In the genomic region with DNA sequence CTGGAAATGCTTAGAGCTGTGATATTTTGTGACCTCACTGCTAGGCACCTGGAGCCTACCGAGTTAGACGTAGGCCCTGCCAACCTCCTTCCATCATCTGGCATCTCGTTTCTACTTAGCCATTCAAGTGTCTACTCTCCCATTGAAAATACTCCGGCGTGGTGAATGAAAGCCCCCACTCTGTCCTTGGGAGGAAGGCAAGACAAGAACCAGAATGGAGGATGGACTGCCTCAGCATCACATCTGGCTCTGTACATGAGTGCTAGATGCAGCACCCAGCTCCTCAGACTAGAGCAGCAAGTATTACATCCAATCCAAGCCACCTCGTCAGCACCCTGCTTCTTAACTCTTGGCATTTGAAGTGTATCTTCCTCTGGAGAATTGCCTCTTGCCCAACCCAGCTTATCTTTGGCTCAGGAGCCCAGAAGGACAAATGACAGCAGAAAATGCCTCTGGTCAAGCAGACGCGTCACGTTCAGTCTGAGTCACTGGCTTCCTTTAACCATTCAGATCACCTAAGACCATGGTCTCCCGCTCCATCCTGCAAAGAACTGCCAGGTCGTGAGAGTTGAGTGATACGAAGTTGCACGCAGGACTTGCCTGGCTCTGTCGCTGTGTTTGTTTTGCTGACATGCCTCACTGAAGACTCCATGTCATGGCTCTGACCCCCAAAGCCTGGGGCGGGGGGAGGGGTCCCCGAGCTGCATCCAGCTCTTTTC, we compare ENCODE assay signal across 9 mouse cellular contexts.
A peak's percentile ranks its signal among the peaks of the same experiment; 100 is the strongest.
DNase-seq lines count a peak whose midpoint lies in the region; ATAC-seq and TF ChIP-seq lines count a peak whose summit lies in the region.
"Had no signal": no experiment of that assay in that cellular context is flagged by ENCODE, and none has a peak within 500 bp of the region (broad histone marks: within the 10 kb centered on the region; RNA-seq: fewer than 3 reads in every experiment).

No protein-coding gene starts in this region.

- H3K9me3 ChIP-seq in lung, postnatal 0 days (ENCODE audit: low read length): no peaks in the 10 kb centered on the region
- no peaks in the 10 kb centered on the region for H3K9me3 ChIP-seq in intestine, embryonic 14.5 days (ENCODE audit: control insufficient read depth, low read length)
- H3K9me3 ChIP-seq in stomach, embryonic 15.5 days: no peaks in the 10 kb centered on the region

- no peak for TF ChIP-seq CTCF in lung, postnatal 0 days (IDR thresholded peaks at IDR 0.05)

- no peaks in the 10 kb centered on the region for H3K27me3 ChIP-seq in lung, postnatal 0 days (replicated peaks; ENCODE audit: insufficient read depth, low read length)
- no peaks in the 10 kb centered on the region for H3K27me3 ChIP-seq in intestine, embryonic 14.5 days (replicated peaks; ENCODE audit: control insufficient read depth, insufficient read depth, low read length)
- H3K27me3 ChIP-seq in stomach, embryonic 15.5 days (replicated peaks): no peaks in the 10 kb centered on the region

- TF ChIP-seq EP300 in lung, postnatal 0 days (IDR thresholded peaks at IDR 0.05): no peak

- H3K9ac ChIP-seq in lung, postnatal 0 days (replicated peaks; ENCODE audit: low read depth): no peak overlapping the region
- H3K9ac ChIP-seq in intestine, embryonic 14.5 days (ENCODE audit: low read length): no peak overlapping the region
- H3K9ac ChIP-seq in stomach, embryonic 15.5 days: no peak overlapping the region

- DNase-seq in embryo, embryonic 10 days (ENCODE audit: low spot score): peak; percentile 28
- DNase-seq in embryo, embryonic 9.5 days (ENCODE audit: extremely low spot score): no peak
- peak; percentile 7 for DNase-seq in lung, postnatal 0 days (ENCODE audit: low spot score)
- DNase-seq in lung, postnatal 4 days: no peak
- DNase-seq in intestine, embryonic 14.5 days (ENCODE audit: low spot score): peak; percentile 52
- DNase-seq in left cerebral cortex, adult 9 months (ENCODE audit: low spot score in 2 of 2): no peak
- no peak for DNase-seq in kidney, postnatal 36 days

- H3K27ac ChIP-seq in lung, postnatal 0 days (ENCODE audit: low read length): no peak overlapping the region
- H3K27ac ChIP-seq in intestine, embryonic 14.5 days (ENCODE audit: low read depth): no peak overlapping the region
- H3K27ac ChIP-seq in stomach, embryonic 15.5 days: no peak overlapping the region

- H3K36me3 ChIP-seq in lung, postnatal 0 days (ENCODE audit: insufficient read depth, low read length): no peaks in the 10 kb centered on the region
- no peaks in the 10 kb centered on the region for H3K36me3 ChIP-seq in intestine, embryonic 14.5 days (ENCODE audit: control insufficient read depth, insufficient read depth, low read length)
- H3K36me3 ChIP-seq in stomach, embryonic 15.5 days: no peaks in the 10 kb centered on the region

- no peak for ATAC-seq in lung, postnatal 0 days
- no peak for ATAC-seq in intestine, embryonic 14.5 days (replicated peaks; ENCODE audit: low FRiP score, low TSS enrichment, low read depth)
- no peak for ATAC-seq in stomach, embryonic 15.5 days (ENCODE audit: insufficient read depth, low FRiP score, low read depth)

- no peaks in the 10 kb centered on the region for H3K4me1 ChIP-seq in lung, postnatal 0 days (ENCODE audit: insufficient read depth, low read depth, low read length)
- no peaks in the 10 kb centered on the region; the same call in 1 of the 2 replicates for H3K4me1 ChIP-seq in intestine, embryonic 14.5 days (replicated peaks; ENCODE audit: control insufficient read depth, insufficient read depth, low read length)
- no peaks in the 10 kb centered on the region for H3K4me1 ChIP-seq in stomach, embryonic 15.5 days

- peak overlapping the region; percentile 40; the same call in 1 of the 2 replicates for H3K4me2 ChIP-seq in lung, postnatal 0 days (replicated peaks; ENCODE audit: low read depth, low read length)
- peak overlapping the region; percentile 47 for H3K4me2 ChIP-seq in intestine, embryonic 14.5 days (ENCODE audit: low read length)
- peak overlapping the region; percentile 47 for H3K4me2 ChIP-seq in stomach, embryonic 15.5 days

- WGBS in lung, postnatal 0 days: 42% methylated on average over 16 of the region's 16 CpGs
- 56% methylated on average over 16 of the region's 16 CpGs for WGBS in intestine, embryonic 14.5 days
- 54% methylated on average over 16 of the region's 16 CpGs for WGBS in stomach, embryonic 15.5 days

- no peak overlapping the region for H3K4me3 ChIP-seq in lung, postnatal 0 days (ENCODE audit: low read depth, low read length)
- no peak overlapping the region; the same call in 1 of the 2 replicates for H3K4me3 ChIP-seq in intestine, embryonic 14.5 days (ENCODE audit: low read depth, low read length)
- H3K4me3 ChIP-seq in stomach, embryonic 15.5 days (replicated peaks): peak overlapping the region; percentile 17
- H3K4me3 ChIP-seq: erythroblast, embryonic 14.5 days had no signal

Comparison
In these comparisons a context has a peak if more than half of its experiments do, and no peak if none do; other contexts are left out.
1. DNase-seq: peak in embryo, embryonic 10 days (single experiment), lung, postnatal 0 days (single experiment) and intestine, embryonic 14.5 days (single experiment); none in embryo, embryonic 9.5 days (single experiment), lung, postnatal 4 days (0 of 2), left cerebral cortex, adult 9 months (0 of 2) and kidney, postnatal 36 days (0 of 2).
2. Peak in every context shown above with its lines, with median percentiles within 50 percentile points of each other: H3K4me2 ChIP-seq.